10 mouse cellular contexts compared by ENCODE assay signal in the genomic region with DNA sequence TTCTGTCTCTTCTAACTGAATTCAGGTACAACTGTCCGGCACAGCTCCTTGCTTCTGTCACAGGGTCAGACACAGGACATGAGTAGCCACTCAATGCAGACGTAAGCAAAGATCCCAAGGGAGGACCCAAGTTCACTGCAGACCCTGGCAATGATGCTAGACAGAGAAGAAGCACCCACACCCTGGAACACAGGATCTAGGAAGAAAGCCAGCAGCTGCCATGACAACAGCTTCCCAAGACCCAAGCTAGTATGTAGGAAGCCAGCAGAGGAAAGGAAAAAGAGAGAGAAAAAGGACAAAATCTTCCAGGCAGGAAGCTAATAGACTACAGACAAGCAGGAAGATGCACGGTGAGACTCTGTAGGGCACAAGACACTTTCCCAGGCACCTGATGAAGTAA.
DNase-seq lines count a peak whose midpoint lies in the region.
"Had no signal": no experiment of that assay in that cellular context is flagged by ENCODE, and none has a peak within 500 bp of the region (broad histone marks: within the 10 kb centered on the region; RNA-seq: fewer than 3 reads in every experiment).

No protein-coding gene starts in this region.

- intact Hi-C loops in left cerebral cortex, postnatal 4 days (cut with DNase I) = no loop called here
- intact Hi-C loops in gastrocnemius, postnatal 36 days (cut with DNase I) = no loop called here

- peak; percentile 24 for DNase-seq in left cerebral cortex, adult 11 months (ENCODE audit: low spot score)
- no peak for DNase-seq in left cerebral cortex, postnatal 4 days
- peak; percentile 25 to 26 for DNase-seq in frontal cortex, postnatal 14 days (ENCODE audit: low spot score in 2 of 2)
- DNase-seq in left cerebral cortex, adult 18-20 months (ENCODE audit: low spot score in 2 of 2) = peak; percentile 23 to 61
- peak; percentile 40 to 48 for DNase-seq in right cerebral cortex, postnatal 36 days (ENCODE audit: low spot score in 2 of 2)
- no peak for DNase-seq in gastrocnemius, postnatal 36 days
- DNase-seq in testis, postnatal 10 days (ENCODE audit: low spot score) = no peak
- DNase-seq in cerebellum, adult 18-20 months = no peak
- DNase-seq: spleen, adult 18-20 months; thymus, adult 18-20 months had no signal

Comparison
In these comparisons a context has a peak if more than half of its experiments do, and no peak if none do; other contexts are left out.
1. DNase-seq: peak in left cerebral cortex, adult 11 months (single experiment), frontal cortex, postnatal 14 days (2 of 2), left cerebral cortex, adult 18-20 months (2 of 2) and right cerebral cortex, postnatal 36 days (2 of 2); none in left cerebral cortex, postnatal 4 days (single experiment), gastrocnemius, postnatal 36 days (0 of 2), testis, postnatal 10 days (single experiment) and cerebellum, adult 18-20 months (0 of 2).